Mouse (Mus musculus) megakaryocyte, adult 5-6 weeks (primary cell): ENCODE measurements around the gene Rbm19. TPM values are rescaled to one million over a fixed set of nuclear protein-coding genes. Genes with fewer than 3 reads are reported as not detected.

Experiments used
- ATAC-seq: 2 replicates; pipeline ENCODE4 v1.8.0; 2016; ENCODE audit warnings: mild to moderate bottlenecking, inconsistent platforms; ENCODE audit not compliant: poor library complexity, severe bottlenecking
- total RNA-seq, 2 experiments: library from RNA; stranded (forward) in 1 of 2; stranded (reverse) in 1 of 2; fragments of 153-499, 151-499 nt in 1 of 2; fragments of 221-1000, 200-1000 nt in 1 of 2; gene quantifications; 2 replicates each; pipeline versions ENCODE4 v1.2.3 to v1.2.4; 2015 to 2017

Gene Rbm19
- total RNA-seq, 2 experiments from 2014 or later: 7.1 to 11.7 TPM

DNA sequence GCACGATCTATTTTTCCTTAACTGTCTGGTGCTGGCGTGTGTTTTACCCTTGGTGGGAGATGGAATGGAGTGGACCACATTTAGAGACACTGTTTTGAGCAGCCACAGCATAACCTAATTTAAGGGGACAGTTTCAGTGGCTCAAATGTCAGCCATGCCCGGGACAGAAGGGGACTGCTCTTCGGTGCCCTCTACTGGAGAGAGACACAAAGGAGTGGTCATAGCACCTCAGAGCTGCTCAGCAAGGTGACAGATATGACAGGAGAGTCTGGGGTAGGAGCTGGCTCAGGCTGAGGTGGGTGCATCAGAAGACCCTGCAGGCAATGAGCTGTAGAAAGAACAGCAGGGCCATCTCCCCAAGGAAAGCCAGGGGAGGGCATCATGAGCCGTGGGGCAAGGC is 15.3 kb downstream of the Rbm19 start:
- 0 out of 2 replicates have a peak, but pooled peaks have one; percentile 36 for ATAC-seq

DNA sequence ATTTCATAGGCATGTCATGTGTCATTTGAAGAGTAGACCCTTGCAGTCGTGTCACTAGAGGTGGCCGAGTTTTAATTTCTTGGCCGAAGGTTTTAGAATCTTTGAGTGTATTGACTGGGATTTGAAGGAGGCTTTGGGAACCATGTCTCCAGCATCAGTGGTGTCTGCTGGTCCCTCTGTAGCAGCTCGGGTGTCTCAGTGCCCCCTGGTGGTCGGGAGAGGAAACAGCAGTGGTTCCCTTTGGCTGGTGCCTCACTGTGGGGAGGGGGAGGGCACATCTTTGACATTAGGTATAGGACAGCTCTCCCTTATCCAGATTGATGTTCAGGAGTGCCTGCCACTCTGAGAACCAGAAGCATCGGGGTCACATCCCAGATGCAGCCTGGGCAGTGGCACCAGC is 17.7 kb downstream of the Rbm19 start:
- ATAC-seq: peak; percentile 44; the same call in 1 of the 2 replicates

DNA sequence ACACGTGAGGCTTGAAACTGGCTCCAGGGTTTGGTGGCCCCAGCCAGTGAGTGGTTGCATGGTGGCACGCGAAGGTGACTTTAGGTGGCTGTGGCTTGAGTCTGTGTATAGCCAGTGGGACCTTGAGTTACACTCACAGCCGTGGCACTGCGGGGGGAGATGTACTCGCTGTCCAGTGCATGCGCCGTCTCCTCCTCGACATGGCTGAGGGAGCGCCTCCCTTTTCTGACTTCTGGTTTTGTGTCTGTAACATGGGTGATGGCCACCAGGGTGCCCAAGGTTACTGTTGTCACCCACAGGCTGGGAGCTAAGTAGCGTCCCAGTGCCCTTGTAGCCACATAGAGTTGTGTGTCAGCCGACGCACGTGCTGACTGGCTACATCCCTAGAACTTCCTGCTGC is 19.1 kb downstream of the Rbm19 start:
- no peak for ATAC-seq

DNA sequence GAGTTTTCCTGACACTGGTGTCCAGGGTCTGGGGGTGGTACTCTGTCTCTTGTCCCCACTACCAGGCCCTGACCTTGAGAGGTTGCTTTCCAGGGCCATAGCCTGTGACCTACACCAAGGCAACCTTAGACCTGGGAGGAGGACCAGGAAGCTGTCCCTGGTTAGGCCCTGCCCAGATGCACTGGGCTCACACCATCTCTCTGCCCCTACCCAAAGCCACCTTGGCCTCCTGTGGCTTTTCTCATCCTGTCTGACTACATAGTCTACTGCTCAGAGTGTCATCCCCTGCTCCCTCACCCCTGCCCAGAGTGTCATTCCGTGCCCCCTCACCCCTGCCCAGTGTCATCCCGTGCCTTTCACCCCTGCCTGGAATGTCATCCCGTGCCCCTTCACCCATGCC is 19.6 kb downstream of the Rbm19 start:
- ATAC-seq: no peak

GRCm38 (mm10) chr5:120136236-120136675 is 20.0 kb downstream of the Rbm19 start:
- 0 out of 2 replicates have a peak, but pooled peaks have one; percentile 28 for ATAC-seq

DNA sequence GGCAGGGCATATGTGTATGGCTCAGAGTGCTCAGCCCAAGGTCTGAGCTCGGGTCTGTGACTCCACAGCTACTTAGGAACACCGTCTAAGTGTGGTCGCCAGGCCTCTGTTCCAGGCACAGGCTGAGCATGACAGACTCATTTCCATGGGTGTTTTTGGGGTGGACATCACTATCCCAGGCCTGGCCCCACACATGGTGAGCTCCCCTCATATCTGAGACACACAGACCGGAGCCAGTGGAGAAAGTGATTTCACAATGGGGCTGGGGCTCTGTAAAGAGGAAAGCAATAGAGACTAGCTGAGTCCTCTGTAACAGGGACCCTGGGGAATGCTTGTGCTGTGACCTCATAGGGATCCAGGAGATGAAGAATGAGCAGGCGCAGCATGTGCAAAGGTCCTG is 20.8 kb downstream of the Rbm19 start:
- no peak for ATAC-seq

DNA sequence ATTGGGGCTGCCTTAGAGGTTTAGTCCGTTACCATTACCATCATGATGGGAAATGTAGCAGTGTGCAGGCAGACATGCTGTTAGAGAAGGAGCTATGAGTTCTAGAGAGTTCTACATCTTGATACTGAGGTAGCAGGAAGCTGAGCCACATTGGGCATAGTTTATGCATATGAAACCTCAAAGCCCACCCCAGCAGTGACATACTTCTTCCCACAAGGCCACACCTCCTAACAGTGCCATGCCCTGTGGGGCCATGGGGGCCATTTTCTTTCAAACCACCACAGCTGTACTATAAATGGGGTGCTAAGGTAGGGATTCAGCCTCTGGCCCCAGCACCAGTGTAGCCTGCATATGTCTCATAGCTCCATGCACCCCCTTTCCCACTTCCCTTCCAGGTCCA is 21.6 kb downstream of the Rbm19 start:
- ATAC-seq: no peak

GRCm38 (mm10) chr5:120138406-120138805 is 22.1 kb downstream of the Rbm19 start:
- no peak for ATAC-seq

DNA sequence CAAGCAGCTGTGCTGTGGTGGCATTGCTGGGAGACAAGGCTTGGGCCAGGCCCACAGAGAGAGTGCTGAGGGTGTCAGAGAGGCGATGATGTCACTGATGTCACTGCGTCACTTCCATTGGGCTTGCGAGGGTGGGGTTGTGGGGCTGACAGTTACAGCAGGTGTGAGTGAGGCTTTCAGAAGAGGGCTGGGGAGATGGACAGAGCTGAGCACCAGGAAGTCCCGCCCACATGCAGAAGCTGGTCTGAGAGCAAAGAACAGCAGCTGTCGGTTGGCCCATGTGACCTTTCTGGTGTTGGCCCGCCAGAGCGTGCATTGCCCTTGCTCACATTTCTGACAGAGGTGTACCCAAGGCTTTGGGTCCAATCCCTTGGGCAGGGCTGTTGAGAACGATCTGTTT is 23.0 kb downstream of the Rbm19 start:
- ATAC-seq: peak; percentile 27; the same call in 1 of the 2 replicates

GRCm38 (mm10) chr5:120143941-120144340 is 27.7 kb downstream of the Rbm19 start:
- no peak for ATAC-seq

- no peak for ATAC-seq
These were observed 29.2 kb downstream of the Rbm19 start for GRCm38 (mm10) chr5:120145371-120146050.

GRCm38 (mm10) chr5:120146051-120146385 is 29.8 kb downstream of the Rbm19 start:
- ATAC-seq: no peak

DNA sequence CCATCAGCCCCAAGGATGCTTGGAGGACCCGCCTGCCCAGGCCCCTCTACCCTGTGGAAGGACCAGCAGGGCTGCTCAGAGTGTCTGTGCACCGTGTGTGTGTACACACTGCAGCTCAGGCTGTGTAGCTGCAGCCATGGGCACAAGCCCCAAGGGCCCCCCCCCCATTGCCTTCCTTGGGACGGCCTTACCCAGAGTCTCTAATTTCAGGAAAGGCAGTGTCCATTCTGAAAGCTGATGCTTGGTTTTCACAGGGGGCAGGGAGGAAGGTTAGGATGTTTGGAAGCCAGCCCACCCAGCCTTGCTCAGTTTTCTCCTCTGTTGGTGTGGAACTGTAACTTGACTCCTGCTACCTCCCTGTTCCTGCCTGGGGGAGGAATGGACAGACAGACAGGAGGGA is 30.6 kb downstream of the Rbm19 start:
- no peak for ATAC-seq

- ATAC-seq: no peak
These were observed 32.0 kb downstream of the Rbm19 start for GRCm38 (mm10) chr5:120148246-120148645.

- no peak for ATAC-seq
These were observed 34.9 kb downstream of the Rbm19 start for GRCm38 (mm10) chr5:120151145-120151544.

DNA sequence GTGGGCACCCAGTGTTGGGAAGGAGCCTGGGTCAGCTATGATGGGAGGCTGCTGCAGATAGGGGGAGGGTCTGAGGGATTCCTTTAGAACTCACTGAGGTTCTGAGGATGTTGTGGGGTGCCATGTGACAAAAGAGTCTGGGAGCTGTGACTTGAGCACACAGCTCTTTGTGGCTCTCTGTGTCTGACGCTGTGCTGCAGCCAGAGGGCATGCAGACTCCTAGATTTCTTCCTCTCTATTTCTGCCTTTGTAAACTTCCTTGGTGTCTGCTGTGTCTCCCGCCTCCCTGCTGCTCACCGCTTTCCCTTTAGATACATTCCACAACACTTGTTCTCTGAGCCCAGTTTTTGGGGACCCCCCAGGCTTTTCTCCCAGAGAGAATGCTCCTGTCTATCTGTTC is 36.9 kb downstream of the Rbm19 start:
- no peak for ATAC-seq

- ATAC-seq: no peak
These were observed 39.4 kb downstream of the Rbm19 start for GRCm38 (mm10) chr5:120155672-120156071.

GRCm38 (mm10) chr5:120156166-120156909 is 40.1 kb downstream of the Rbm19 start:
- ATAC-seq: no peak

GRCm38 (mm10) chr5:120157115-120157514 is 40.9 kb downstream of the Rbm19 start:
- no peak for ATAC-seq

DNA sequence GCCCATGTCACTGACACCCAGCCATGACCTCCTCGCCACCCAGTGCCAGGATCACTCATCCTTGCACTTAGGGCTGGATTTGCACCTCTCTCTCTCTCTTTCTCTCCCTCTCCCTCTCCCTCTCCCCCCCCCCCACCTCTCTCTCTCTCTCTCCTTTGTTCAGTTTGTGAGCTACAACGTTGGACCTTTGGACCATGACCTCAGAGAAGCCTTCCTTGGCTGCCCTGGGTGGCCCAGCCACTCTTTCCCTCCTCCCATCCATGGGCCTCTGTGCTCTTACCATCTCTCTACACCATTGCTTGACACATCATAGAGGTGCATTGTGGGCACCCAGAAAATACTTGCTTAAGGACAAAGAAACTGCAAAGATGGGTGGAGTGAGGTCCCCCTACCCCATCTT is 42.2 kb downstream of the Rbm19 start:
- no peak for ATAC-seq

DNA sequence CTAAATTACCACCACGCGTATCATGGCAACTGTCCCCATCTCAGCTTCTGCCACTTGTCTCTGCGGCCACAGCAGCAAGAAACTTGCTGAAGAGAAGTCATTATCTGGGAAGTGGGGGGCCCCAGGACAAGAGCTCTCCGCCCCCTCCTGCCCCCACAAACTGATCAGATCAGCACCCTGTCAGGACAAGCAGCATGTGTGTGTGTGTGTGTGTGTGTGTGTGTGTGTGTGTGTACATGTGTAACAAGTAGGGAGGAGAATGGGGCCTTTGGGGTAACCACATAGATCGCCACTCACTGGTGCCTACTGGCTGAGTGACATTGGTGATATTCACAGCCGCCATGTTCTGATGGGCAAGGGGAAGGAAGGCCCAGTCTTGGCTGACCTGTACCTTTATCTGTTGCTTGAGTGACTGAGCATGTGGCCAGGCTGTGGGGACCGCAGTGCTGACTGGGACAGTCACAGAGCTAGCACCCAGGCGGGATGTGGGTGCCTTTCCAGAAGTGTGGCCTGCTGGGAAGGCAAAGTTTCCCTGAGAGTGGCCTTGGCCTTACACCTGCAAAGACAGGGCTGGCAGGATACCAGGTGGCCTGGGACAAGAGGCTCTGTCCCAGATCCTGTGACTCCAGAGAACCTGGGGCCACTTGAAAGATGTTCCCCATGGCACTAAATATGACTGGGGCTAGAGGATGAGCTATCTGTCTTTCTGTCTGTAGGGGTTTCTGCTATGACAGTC is 44.8 kb downstream of the Rbm19 start:
- no peak for ATAC-seq

- ATAC-seq: no peak
These were observed 46.4 kb downstream of the Rbm19 start for GRCm38 (mm10) chr5:120162689-120163088.
